Mouse (Mus musculus) gastrocnemius, postnatal 10 days (tissue): Measurements from ENCODE around the gene AU022751. TPM values are rescaled to one million over a fixed set of nuclear protein-coding genes. Genes with fewer than 3 reads are reported as not detected.
A peak's percentile ranks its signal among the peaks of the same experiment; 100 is the strongest.
"Not testable (repeated sequence)": the region's sequence is repeated elsewhere in the genome, so short reads cannot be mapped to it uniquely, and the experiment has no call there.

Experiments used
- DNase-seq: peaks from one replicate; pipeline ENCODE4 v3.0.0; 2021; ENCODE audit warnings: mixed read lengths
- long read RNA-seq, 2 experiments: library from polyadenylated mRNA; stranded (forward); transcript quantifications; one replicate each; pipeline ENCODE4 v2.0.0; 2021
- microRNA-seq, 2 experiments: library from miRNA; unstranded; fragments of <30 nt; microRNA quantifications; one replicate each; pipeline ENCODE4 v1.2.0; 2021
- total RNA-seq, 2 experiments: library from RNA; stranded (reverse); gene quantifications; 2 replicates each; pipeline ENCODE4 v1.2.3; 2021

AU022751 gene
- not detected for total RNA-seq
- long read RNA-seq, experiment 1 = 0 reads
- long read RNA-seq, experiment 2 = 0 reads

DNA sequence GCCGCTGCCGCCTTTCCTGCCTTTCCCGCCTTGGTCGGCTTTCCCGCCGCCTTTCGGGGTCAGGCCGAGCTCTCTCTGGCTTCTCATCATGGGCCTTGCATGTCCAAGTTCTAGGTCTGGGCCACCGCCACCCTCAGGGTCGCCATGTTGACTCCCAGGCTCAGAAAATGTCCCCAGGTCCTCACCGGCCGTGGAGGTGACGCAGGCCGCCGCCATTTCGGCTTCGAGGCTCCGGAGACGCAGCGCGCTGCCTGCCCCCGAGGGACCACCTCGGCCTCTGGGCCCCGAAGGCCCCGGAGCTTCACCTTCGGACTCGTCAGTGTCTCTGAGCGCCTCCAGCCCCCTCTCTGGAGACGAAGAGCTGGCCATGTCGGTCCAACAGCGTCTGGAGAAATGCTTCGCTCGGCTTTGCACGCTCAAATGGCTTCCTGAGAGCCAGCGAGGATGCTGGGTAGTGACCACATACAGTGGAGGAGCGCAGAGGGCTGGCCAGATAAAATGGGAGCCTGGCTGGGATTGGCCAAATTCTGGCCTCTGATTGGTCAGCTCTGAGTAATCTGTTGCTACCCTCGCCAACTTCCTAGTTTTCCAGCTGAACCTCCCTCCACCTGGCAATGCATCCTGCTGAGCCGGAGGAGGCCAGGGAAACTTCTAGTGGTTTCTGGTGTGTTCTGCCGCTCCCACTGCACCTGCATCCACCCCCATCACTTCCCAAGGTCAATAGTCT lies at the start of gene AU022751:
Gene AU022751 (minus strand): TSS at position 466 of the 727 bp plus-strand sequence.
- no peak for DNase-seq

DNA sequence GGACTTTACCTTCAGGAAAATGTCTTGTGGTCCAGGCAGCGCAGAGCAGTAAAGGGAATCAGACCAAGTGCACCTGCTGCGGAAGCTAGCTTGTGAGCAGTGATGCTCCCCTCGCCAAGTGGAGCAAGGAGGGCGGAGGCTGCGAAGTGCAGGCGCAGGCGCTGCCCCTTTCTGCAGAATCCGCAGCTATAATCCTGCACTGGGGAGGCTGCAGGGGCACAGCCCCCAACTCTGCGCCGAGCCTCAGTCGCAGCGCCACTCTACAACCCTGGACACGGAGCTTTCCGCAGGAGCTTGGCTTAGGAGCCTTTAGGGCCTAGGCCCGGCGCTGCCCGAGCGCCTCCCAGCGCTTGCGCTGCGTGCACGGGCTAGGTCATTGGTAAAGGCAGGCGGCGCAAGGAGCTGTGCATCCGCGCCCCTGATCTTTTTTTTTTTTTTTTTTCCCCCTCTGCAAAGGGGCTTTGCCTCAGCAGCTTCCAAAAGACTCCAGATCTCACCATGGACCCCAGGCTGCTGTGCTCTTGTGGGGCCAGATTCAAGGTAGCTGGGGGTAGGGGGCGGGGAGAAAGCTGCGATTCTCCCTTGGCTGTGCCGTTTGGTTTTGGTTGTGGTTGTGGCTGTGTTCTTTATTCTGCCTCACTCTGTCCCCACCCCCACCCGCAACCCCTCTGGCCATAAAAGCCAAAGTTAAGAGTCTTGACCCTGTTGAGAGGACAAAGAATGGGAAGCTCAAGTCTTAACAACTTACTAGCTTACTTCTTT lies 9.0 kb upstream of the AU022751 start:
- DNase-seq = no peak

DNA sequence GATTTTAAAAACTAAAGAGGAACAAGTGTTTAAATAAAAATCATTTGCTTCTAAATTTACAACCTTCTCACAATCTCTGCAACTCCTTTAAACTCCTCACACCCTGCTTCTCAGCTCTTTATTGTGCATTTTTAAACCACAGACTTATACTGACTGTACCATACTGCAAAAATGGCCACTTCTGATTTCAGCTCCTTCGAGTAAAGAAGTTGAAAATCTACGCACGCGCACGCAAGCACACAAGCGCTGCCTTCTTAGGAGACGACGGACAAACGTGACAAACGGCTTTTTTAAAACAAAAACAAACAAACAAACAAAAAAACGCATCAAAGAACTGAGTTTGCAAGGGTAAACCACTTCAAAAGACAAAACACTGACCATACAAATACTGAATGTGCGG lies 8.3 kb upstream of the AU022751 start:
- DNase-seq = no peak

DNA sequence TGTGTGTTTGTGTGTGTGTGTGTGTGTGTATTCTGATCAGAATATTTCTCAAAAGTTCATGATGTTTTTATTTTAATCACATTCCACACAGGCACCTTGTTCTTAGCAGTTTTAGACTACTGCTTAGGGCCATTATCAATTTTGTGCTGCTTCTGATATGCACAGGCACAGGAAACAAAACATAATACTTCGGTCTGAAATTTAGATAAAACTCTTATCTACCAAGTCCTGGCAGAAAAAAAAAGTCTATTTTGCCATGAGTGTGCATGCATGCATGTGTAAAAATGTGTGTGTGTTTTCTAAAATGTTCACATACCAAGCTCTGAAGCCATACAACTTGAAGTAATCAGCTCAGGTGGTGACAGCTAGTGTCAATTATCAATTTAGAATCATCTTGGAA lies 21.7 kb downstream of the AU022751 start:
- DNase-seq = no peak

DNA sequence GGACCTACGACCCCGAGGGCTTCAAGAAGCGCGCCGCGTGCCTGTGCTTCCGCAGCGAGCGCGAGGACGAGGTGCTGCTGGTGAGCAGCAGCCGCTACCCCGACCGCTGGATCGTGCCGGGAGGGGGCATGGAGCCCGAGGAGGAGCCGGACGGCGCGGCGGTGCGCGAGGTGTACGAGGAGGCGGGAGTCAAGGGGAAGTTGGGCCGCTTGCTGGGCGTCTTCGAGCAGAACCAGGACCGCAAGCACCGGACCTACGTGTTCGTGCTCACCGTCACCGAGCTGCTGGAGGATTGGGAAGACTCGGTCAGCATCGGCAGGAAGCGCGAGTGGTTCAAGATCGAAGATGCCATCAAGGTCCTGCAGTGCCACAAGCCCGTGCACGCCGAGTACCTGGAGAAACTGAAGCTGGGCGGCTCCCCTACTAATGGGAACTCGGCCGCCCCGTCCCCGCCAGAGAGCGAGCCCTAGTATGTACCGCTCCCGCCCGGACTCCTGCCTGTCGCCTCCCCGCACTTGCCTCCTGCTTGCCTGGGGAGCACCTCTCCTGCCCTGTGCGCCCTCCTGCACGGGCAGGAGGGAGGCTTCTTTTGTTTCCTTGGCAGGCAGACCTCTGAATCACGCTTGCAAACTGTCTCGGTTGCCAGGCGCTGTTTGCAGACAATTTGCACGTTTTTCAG lies 35.1 kb downstream of the AU022751 start:
- DNase-seq = not testable (repeated sequence)

DNA sequence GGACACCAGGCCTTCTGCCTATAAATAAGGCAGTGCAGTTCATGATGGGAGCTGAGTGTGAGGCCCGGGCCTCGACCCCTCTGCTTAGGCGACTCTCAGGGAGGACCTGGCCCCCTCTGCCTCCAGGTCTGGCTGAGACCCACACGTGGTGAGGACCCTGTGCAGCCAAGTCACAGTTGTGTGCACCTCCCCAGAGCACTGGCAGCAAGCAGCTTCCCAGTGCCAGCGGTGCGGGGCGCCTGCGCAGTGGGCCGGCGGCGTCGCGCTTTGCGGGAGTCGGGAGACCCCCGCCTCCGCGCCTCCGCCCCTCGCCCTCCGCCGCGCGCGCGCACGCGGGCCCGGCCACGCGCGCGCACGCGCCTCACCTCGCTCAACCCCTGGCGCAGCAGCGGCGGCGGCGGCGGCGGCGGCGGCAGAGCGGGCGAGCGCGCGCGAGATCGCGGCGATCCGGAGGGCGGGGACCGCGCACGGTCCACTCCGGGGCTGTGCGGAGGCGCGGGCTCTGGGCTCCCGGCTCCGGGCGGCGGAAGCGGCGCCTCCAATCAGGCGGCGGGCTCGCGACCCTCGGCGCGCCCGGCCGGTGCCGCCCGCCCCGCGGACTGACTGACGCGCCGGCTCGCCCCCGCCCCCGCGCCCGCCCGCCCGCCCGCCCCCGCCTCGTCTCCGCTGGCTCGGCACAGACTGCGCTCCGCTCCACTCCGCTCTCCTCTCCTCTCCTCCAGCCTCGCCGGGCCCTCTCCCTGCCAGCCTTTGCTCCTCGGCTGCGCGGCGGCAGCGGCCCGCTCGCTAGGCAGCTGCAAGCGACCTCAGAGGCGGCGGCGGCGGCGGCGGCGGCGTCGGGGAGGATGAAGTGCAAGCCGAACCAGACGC lies 35.9 kb downstream of the AU022751 start, which contains the start of gene Nudt11:
Gene Nudt11 (plus strand): TSS at position 388 of the 870 bp plus-strand sequence.
- peak; percentile 8 for DNase-seq

Small RNAs within 50 kb of the gene (microRNA-seq; reads per million reads assigned to microRNA genes)
- gene Gm27360 = 0 reads per million in 2 experiments

Other genes starting within 250 kb of the AU022751 start
- gene Nudt11, start 36.0 kb downstream of the AU022751 start, total RNA-seq = 1 to 10 TPM; 1.1 to 1.7 TPM
- gene Nudt10, start 89.6 kb upstream of the AU022751 start, total RNA-seq = 1 to 10 TPM; 1.1 to 1.6 TPM
- under 1 TPM; 0.14 to 0.23 TPM for gene Bmp15, start 237.3 kb upstream of the AU022751 start, total RNA-seq